Mouse (Mus musculus) heart, embryonic 12.5 days (tissue): ENCODE data around the gene Rps8. TPM values are rescaled to one million over a fixed set of nuclear protein-coding genes. Genes with fewer than 3 reads are reported as not detected.
A peak's percentile ranks its signal among the peaks of the same experiment; 100 is the strongest.

Source experiments
- ATAC-seq: fragments of 200-750 bp; cut with Nextera tagmentation; 2 replicates; pipeline ENCODE4 v1.8.0; 2017; ENCODE audit warnings: moderate TSS enrichment, moderate library complexity; ENCODE audit not compliant: insufficient number of reproducible peaks, low FRiP score
- H3K27ac ChIP-seq: fragments of 300-500 bp; sonication (generic); 2 replicates; pipeline ENCODE4 v1.5.1; 2016; ENCODE audit warnings: mild to moderate bottlenecking, moderate library complexity; ENCODE audit not compliant: poor library complexity, severe bottlenecking
- H3K27me3 ChIP-seq: fragments of 300-500 bp; sonication (generic); replicated peaks from 2 replicates; pipeline ENCODE4 v1.6.1; 2016; ENCODE audit warnings: mild to moderate bottlenecking, moderate library complexity
- H3K36me3 ChIP-seq: fragments of 300-500 bp; sonication (generic); 2 replicates; pipeline ENCODE4 v1.6.1; 2016; ENCODE audit warnings: mild to moderate bottlenecking, moderate library complexity
- H3K4me1 ChIP-seq: fragments of 300-500 bp; sonication (generic); replicated peaks from 2 replicates; pipeline ENCODE4 v1.6.1; 2016; ENCODE audit warnings: mild to moderate bottlenecking
- H3K4me2 ChIP-seq: fragments of 300-500 bp; sonication (generic); 2 replicates; pipeline ENCODE4 v1.6.1; 2016; ENCODE audit warnings: mild to moderate bottlenecking, moderate library complexity
- H3K4me3 ChIP-seq: fragments of 300-500 bp; sonication (generic); 2 replicates; pipeline ENCODE4 v1.5.1; 2016; ENCODE audit warnings: mild to moderate bottlenecking
- H3K9ac ChIP-seq: fragments of 300-500 bp; sonication (generic); 2 replicates; pipeline ENCODE4 v1.6.1; 2016; ENCODE audit warnings: mild to moderate bottlenecking, moderate library complexity
- H3K9me3 ChIP-seq: fragments of 300-500 bp; sonication (generic); replicated peaks from 2 replicates; pipeline ENCODE4 v1.6.1; 2016; ENCODE audit warnings: mild to moderate bottlenecking, moderate library complexity
- WGBS: fragments of 180-500 bp; shearing (Covaris S2); methylation state at CpG from one replicate; pipeline ENCODE4 v1.1.7; 2016; 5-methylcytosine and 5-hydroxymethylcytosine counted together
- polyA plus RNA-seq: library from polyadenylated mRNA; unstranded; fragments of >200 nt; fragmentation: Nextera tagmentation; extraction: Ambion mirVana; gene quantifications from 2 replicates; pipeline ENCODE4 v1.2.1, GENCODE M21; 2016

Gene Rps8
- polyA plus RNA-seq, 1 experiment from 2014 or later = 621 TPM

GRCm38 (mm10) chr4:117148047-117148713 lies 7.9 kb downstream of the Rps8 start:
- H3K27ac ChIP-seq = no peak overlapping the region
- no peak overlapping the region for H3K9ac ChIP-seq
- 79% methylated on average over 18 of the region's 18 CpGs for WGBS

GRCm38 (mm10) chr4:117146176-117146575 lies 9.9 kb downstream of the Rps8 start:
- no peaks in the 10 kb centered on the region for H3K9me3 ChIP-seq
- H3K4me1 ChIP-seq = peaks cover 6% of the 10 kb centered on the region; the same call in 1 of the 2 replicates
- H3K27me3 ChIP-seq = no peaks in the 10 kb centered on the region
- ATAC-seq = no peak; the same call in 1 of the 2 replicates
- H3K36me3 ChIP-seq = peaks cover 26% of the 10 kb centered on the region
- 35% methylated on average over 15 of the region's 15 CpGs for WGBS
- no peak overlapping the region for H3K4me3 ChIP-seq
- no peak overlapping the region for H3K9ac ChIP-seq
- no peak overlapping the region for H3K4me2 ChIP-seq
- no peak overlapping the region for H3K27ac ChIP-seq

More at GRCm38 (mm10) chr4:117148047-117148713, 7.9 kb downstream of the Rps8 start:
- no peak overlapping the region for H3K4me2 ChIP-seq
- H3K27me3 ChIP-seq = no peaks in the 10 kb centered on the region
- H3K9me3 ChIP-seq = no peaks in the 10 kb centered on the region
- no peak overlapping the region for H3K4me3 ChIP-seq
- H3K4me1 ChIP-seq = peaks cover 13% of the 10 kb centered on the region
- no peak for ATAC-seq
- peaks cover 44% of the 10 kb centered on the region for H3K36me3 ChIP-seq

- Histone ChIP-seq H3K4me1 (peaks cover 6% of the 10 kb centered on the region; the same call in 1 of the 2 replicates), H3K36me3 (peaks cover 17% of the 10 kb centered on the region), H3K9ac (no peak overlapping the region), H3K27ac (no peak overlapping the region), H3K27me3 (no peaks in the 10 kb centered on the region), H3K9me3 (no peaks in the 10 kb centered on the region), H3K4me2 (no peak overlapping the region), H3K4me3 (no peak overlapping the region)
- 91% methylated on average over 13 of the region's 13 CpGs for WGBS
- ATAC-seq = no peak
Observed at GRCm38 (mm10) chr4:117145248-117145647, 10.8 kb downstream of the Rps8 start.

GRCm38 (mm10) chr4:117143023-117143422 lies 13.0 kb downstream of the Rps8 start:
- Histone ChIP-seq H3K27ac (no peak overlapping the region), H3K27me3 (no peaks in the 10 kb centered on the region), H3K4me3 (no peak overlapping the region), H3K36me3 (0 out of 2 replicates have a peak, but pooled peaks cover under 1% of the 10 kb centered on the region), H3K4me1 (peaks cover 6% of the 10 kb centered on the region; the same call in 1 of the 2 replicates), H3K9me3 (no peaks in the 10 kb centered on the region), H3K4me2 (no peak overlapping the region), H3K9ac (no peak overlapping the region)
- 41% methylated on average over 7 of the region's 7 CpGs for WGBS
- ATAC-seq = no peak

GRCm38 (mm10) chr4:117140613-117141012 lies 15.4 kb downstream of the Rps8 start:
- no peaks in the 10 kb centered on the region for H3K36me3 ChIP-seq
- H3K9ac ChIP-seq = no peak overlapping the region
- WGBS = 41% methylated on average over 4 of the region's 4 CpGs
- no peak overlapping the region for H3K4me2 ChIP-seq
- no peak overlapping the region for H3K4me3 ChIP-seq
- no peak overlapping the region for H3K27ac ChIP-seq
- no peaks in the 10 kb centered on the region for H3K27me3 ChIP-seq
- no peak for ATAC-seq
- peaks cover 6% of the 10 kb centered on the region; the same call in 1 of the 2 replicates for H3K4me1 ChIP-seq
- no peaks in the 10 kb centered on the region for H3K9me3 ChIP-seq

GRCm38 (mm10) chr4:117139217-117139612 lies 16.8 kb downstream of the Rps8 start:
- H3K4me1 ChIP-seq = peaks cover 8% of the 10 kb centered on the region
- no peak overlapping the region for H3K4me2 ChIP-seq
- H3K9me3 ChIP-seq = no peaks in the 10 kb centered on the region
- ATAC-seq = no peak
- no peaks in the 10 kb centered on the region for H3K27me3 ChIP-seq
- H3K36me3 ChIP-seq = no peaks in the 10 kb centered on the region
- no peak overlapping the region for H3K4me3 ChIP-seq
- 4% methylated on average over 2 of the region's 2 CpGs for WGBS
- no peak overlapping the region for H3K9ac ChIP-seq
- H3K27ac ChIP-seq = no peak overlapping the region

- Histone ChIP-seq H3K36me3 (no peaks in the 10 kb centered on the region), H3K9me3 (no peaks in the 10 kb centered on the region), H3K27ac (no peak overlapping the region), H3K4me2 (no peak overlapping the region), H3K9ac (no peak overlapping the region), H3K4me3 (no peak overlapping the region), H3K27me3 (no peaks in the 10 kb centered on the region), H3K4me1 (peaks cover 10% of the 10 kb centered on the region)
- no peak for ATAC-seq
- 64% methylated on average over 16 of the region's 17 CpGs for WGBS
Observed at GRCm38 (mm10) chr4:117138295-117139216, 17.5 kb downstream of the Rps8 start.

- Histone ChIP-seq H3K27ac (no peak overlapping the region), H3K4me2 (no peak overlapping the region), H3K9ac (no peak overlapping the region), H3K4me3 (no peak overlapping the region), H3K27me3 (peaks cover 20% of the 10 kb centered on the region), H3K9me3 (no peaks in the 10 kb centered on the region), H3K4me1 (peaks cover 15% of the 10 kb centered on the region), H3K36me3 (no peaks in the 10 kb centered on the region)
- 28% methylated on average over 8 of the region's 8 CpGs for WGBS
- ATAC-seq = peak; percentile 43
Observed at GRCm38 (mm10) chr4:117136034-117136433, 20.0 kb downstream of the Rps8 start.

GRCm38 (mm10) chr4:117134601-117134995 lies 21.4 kb downstream of the Rps8 start:
- Histone ChIP-seq H3K36me3 (no peaks in the 10 kb centered on the region), H3K27ac (no peak overlapping the region), H3K9ac (0 out of 2 replicates have a peak overlapping the region, but pooled peaks have one; percentile 80), H3K4me2 (peak overlapping the region; percentile 94), H3K27me3 (peaks cover 29% of the 10 kb centered on the region), H3K9me3 (no peaks in the 10 kb centered on the region), H3K4me1 (peaks cover 15% of the 10 kb centered on the region), H3K4me3 (no peak overlapping the region)
- ATAC-seq = no peak
- WGBS = 24% methylated on average over 2 of the region's 2 CpGs

GRCm38 (mm10) chr4:117133817-117134600 lies 22.0 kb downstream of the Rps8 start, which contains the start of gene Plk3:
TSS of gene Plk3 (minus strand) at chr4:117133963.
- peak; percentile 89 for ATAC-seq
- H3K36me3 ChIP-seq = 0 out of 2 replicates have a peak, but pooled peaks cover 2% of the 10 kb centered on the region
- H3K27me3 ChIP-seq = peaks cover 29% of the 10 kb centered on the region
- H3K4me3 ChIP-seq = peak within 1 kb of the TSS; percentile 77
- H3K9ac ChIP-seq = peak within 1 kb of the TSS; percentile 80
- H3K4me1 ChIP-seq = peaks cover 15% of the 10 kb centered on the region
- H3K27ac ChIP-seq = no peak within 1 kb of the TSS
- H3K9me3 ChIP-seq = no peaks in the 10 kb centered on the region
- 2% methylated on average over 44 of the region's 48 CpGs for WGBS
- H3K4me2 ChIP-seq = peak within 1 kb of the TSS; percentile 94
